Mouse (Mus musculus): ENCODE measurements at regions not wholly inside any gene's neighbourhood (a gene's known extent, or its start where the extent isn't known, plus 50 kb on each side); places are given as distances from the start of the nearest gene placed in this dataset.

GRCm38 (mm10) chrX:166671853-166672252 lies 86.3 kb upstream of the Egfl6 start:
- TF ChIP-seq GATA1 (IDR thresholded peaks at IDR 0.05; ENCODE audit: low read length) (no peak), TAL1 (IDR thresholded peaks at IDR 0.05; ENCODE audit: low read length) (no peak)

All from erythroblast, embryonic 14.5 days (primary cell).